Mouse (Mus musculus) common myeloid progenitor, adult 5-6 weeks (primary cell): ENCODE results near the gene Loxl3. TPM values are rescaled to one million over a fixed set of nuclear protein-coding genes. Genes with fewer than 3 reads are reported as not detected.

Experiments used
- ATAC-seq: replicated peaks from 2 replicates; pipeline ENCODE4 v1.8.0; 2016; ENCODE audit warnings: low read depth, mild to moderate bottlenecking, moderate TSS enrichment, inconsistent platforms; ENCODE audit not compliant: poor library complexity, severe bottlenecking
- total RNA-seq: library from RNA; stranded (forward); fragments of 200-1000, 187-1606 nt; gene quantifications from 2 replicates; pipeline ENCODE4 v1.2.3, GENCODE M21; 2017

Gene Loxl3
- 1.4 and 2.1 TPM in 2 replicates for total RNA-seq

DNA sequence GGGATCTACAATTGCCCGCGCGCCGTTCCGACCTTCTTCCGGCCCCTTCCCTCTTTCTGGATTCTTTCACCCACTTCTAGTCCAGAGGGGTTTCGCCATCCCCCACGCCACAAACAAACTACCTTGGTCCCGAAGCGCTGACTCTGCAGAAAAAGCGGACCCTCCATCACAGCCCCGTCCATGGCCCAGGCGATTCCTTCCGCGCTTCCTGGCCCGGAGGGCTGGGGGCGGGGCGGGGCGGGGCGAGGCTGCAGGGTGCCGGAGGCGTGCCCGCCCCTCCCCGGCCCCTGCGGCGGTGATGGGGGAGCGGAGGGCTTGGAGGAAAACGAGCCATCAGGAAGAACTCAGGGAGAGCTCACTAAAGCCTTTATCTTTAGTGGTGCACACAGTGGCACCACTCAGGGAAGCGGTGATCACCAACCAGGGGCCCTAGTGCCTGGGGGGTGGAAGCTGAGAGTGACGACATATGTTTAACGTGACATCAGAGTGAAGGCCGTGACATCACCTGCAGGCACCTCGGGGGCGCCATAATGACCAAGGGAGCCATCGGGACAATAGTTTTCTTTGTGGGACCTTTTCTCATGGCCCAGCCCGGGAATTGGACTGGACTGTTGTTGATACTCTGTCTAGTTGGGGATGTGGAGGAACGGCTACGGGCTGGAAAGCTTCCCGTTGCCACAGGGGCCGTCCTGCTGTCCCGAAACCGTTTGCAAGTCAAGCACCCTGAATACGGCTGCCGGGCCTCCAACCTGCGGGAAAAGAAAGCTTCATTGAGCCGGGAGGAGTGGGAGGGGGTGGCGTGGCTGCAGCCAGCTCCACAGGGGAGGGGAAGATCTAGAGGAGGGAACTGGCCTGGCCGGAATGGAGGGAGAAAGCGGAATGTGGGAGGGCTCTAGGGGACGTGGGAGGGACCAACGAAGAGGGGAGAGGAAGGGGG is at the start of gene Loxl3, which contains the start of gene Dok1:
Gene Loxl3, plus strand, starts transcription at position 925 of the 937 bp plus-strand sequence.
Gene Dok1, minus strand, starts transcription at position 223 of the 937 bp plus-strand sequence.
- ATAC-seq, result peak; percentile 65

DNA sequence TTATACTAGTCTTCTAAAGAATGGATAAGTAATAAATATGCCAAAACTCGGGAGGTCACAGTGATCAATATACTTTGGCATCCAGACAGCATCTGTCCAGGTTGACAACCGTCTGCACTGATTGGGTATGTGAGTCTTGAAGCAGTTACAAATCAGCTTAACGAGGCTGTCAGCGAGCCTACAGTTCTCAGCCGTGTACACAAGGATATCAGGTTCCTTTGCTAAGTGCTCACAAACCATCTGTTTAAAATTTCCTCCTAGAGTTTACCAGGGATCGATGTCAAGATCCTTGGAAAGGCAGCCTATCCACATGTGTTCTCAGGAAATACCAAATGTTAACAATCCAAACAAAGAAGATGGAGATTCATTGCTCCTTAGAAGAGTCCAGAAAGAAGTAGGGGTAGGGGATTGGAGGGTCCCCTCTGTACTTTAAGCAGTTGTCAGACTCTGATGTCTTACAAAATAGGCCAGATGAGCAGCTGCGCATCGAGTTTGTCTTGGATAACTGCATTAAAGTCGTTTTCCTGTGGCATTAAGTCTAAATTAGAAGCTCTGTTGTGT is 46.5 kb upstream of the Loxl3 start:
- no peak for ATAC-seq

DNA sequence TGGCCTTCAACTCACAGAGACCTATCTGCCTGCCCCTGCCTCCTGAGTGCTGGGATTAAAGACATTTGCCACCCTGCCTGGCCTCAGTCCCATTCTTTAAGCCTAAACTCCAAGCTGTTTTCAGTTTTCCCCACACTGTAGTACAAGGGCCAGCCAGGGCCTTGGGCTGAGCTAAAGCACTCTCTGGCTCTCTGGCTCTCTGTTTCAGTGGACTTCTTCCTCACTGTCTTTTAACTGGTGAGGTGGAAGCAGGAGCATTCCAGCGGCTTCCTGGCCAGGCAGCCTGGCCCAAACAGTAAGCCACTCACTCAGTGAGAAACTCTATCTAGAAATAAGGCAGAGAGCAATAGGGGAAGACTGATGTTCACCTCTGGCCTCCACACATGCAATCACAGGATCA is 40.3 kb upstream of the Loxl3 start:
- ATAC-seq, result no peak

DNA sequence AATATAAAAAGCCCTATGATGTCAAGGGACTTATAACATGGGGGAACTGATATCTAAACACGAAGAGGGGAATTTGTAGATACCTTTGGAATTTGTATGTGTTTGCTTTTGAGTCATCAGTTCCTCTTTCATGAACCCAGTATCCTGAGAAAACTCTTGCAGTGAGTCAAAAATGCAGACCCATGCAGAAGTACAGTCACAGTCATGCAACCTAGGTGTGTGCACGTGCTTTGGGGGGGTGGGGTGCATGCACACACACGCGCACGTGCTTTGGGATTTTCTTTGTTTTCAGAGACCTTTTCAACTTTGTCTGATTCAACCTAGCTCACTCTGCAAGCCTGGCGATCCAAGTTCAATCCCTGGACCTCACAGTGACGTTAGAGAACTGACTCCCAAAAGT is 39.6 kb upstream of the Loxl3 start:
- no peak for ATAC-seq

DNA sequence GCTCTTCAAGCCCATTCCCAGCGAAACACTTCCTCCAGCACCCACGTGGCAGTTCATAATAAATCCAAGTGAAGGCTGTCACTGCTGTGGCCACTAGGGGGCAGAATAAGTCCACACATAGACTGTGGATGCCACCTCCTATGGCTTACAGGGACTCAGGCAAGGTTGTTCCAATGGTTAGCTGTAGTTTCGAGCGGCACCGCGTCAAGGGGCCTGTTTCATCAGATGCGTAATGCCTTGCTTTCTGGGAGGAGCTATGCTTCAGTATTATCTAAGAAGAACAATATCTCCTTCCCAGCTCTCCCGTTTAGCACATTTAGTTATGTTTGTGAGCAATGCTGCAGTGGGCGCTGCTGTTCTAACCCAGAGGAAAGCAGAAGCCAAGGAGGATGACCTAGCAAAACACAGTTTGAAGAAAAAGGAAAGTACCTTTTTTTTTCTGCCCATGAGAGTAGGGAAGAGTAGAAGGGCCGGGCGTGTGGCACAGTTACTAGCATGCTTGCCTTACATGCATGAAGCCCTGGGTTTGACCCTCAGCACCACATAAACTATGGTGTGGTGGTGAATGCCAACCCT is 37.1 kb upstream of the Loxl3 start:
- peak; percentile 97 for ATAC-seq

DNA sequence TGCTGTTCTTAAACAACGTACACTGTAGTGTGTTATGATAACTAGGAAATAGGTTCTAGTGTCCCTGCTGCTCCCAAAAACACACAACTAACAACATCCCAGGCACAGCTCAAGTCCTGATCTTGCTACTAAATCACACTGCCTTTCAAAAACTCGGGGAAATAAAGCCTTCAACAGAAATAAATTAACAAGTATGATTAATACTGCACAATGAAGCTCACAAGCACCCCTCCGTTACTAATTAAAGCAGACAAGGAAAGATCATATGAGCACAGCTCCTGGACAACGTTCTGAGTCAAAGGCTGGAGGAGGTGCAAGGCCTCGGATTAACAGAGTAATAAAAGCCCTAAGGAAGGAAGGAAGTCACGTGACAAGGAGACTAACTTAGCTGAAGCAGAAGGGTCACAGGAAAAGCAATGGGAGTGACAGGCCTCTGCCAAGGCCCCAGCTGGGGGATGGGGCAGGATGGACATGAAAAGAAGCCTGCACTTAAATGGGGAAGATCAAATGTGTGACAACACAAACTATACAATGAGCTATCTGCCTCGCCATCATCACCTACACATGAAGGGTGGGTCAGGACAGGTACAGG is 36.4 kb upstream of the Loxl3 start:
- peak; percentile 10; the same call in 1 of the 2 replicates for ATAC-seq

DNA sequence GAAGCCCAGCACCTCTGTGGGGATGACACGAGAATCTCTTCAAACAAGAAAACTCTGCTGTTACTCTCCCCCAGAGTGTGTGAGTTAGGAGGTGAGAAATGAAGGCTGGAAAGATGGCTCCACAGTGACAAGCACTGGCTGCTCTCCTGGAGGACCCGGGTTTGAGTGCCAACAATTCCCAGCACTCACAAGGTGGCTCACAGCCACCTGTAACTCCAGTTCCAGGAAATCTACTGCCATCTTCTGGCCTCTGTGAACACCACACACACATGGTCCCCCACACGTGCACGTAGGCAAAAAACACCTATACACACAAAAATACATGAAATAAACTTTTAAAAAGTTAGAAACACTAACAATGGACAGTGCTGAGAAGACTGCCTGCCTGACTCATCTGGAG is 35.6 kb upstream of the Loxl3 start:
- ATAC-seq, result no peak

DNA sequence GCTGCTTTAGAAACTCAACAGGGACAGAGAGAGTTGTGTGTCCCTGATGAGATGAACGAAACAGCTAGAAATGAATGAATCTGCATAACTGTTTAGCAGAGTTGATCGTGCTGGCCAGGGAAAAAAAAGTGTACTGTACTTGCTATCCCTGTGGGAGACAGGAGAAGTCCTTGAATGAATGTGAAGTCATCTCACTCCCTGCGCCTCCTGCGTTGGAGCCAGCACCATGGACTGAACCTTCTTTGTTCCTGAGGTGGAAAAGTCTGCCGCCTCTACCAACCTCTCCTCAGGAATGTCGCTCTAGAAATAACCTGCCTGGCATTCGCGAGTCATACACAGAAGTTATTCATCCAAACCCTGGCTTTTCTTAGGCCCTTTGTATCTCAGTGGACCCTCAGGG is 34.0 kb upstream of the Loxl3 start:
- ATAC-seq, result no peak

DNA sequence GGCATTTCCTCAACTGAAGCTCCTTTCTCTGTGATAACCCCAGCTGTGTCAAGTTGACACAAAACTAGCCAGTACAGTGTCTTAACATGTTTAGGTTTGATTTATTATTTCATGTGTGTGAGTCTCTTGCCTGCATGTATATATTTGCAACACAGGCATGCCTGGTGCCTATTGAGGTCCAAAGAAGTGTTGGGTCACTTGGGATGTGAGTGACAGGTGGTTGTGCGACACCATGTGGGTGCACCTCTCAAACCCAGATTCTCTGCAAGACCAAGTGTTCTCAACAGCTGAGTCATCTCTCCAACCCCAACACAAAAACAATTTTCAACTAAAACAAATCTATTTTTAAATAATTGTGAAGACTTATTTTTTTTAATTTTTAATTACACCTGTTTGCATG is 30.9 kb upstream of the Loxl3 start:
- no peak for ATAC-seq

DNA sequence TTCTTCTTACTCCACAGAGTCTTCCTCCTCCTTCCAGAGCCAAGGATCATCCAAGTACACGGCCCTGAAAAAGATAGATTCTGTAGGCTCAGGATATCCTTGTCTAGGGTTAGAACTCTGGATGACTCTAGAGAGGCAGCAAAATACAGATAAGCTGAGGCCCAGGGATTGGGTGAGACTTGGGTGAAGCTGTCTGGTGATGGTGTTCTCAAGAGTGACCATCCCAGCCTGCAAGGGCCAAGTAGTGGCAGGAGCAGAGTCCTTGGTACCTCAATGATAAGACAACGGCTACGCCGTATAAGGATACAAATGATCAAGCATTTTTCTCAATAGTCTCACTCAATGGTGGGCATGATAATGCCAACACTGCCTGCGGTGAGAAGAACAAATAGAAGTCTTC is 30.1 kb upstream of the Loxl3 start:
- no peak for ATAC-seq

DNA sequence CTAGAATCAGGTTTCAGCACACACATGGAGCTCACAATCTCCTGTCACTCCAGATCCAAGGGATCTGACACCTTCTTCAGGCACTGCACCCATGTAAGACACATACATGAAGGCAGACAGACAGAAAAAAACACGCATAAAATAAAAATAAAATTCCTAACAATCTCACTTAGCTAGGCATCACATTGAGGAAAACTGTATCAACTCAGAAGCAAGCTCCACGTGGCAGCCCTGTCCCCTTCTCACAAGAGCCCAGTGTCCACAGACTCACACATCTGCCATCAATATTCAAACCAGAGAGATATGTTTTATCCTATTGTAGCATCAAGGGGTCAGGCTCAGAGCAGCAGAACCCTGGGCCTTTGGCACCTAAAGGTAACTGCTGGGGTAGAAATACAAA is 29.7 kb upstream of the Loxl3 start:
- ATAC-seq, result no peak

DNA sequence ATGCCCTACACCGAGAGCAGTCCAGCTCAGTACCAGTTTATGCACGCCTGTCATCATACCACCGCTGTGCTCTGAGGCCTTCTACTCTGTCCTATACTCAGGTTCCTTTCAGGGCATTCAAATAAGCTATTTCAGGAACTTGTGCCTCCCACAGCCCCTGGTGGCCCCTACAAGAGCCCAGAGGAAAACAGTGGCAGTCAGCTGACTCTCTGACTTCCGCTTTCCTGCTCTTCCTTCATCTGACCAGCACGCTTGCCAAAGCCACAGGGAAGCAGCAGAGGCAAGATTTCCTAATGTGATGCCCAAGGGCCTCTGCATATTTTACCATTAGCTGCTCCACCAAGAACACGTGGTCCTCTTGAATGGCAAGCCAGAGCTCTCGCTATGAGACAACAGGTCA is 29.1 kb upstream of the Loxl3 start:
- peak; percentile 83 for ATAC-seq

DNA sequence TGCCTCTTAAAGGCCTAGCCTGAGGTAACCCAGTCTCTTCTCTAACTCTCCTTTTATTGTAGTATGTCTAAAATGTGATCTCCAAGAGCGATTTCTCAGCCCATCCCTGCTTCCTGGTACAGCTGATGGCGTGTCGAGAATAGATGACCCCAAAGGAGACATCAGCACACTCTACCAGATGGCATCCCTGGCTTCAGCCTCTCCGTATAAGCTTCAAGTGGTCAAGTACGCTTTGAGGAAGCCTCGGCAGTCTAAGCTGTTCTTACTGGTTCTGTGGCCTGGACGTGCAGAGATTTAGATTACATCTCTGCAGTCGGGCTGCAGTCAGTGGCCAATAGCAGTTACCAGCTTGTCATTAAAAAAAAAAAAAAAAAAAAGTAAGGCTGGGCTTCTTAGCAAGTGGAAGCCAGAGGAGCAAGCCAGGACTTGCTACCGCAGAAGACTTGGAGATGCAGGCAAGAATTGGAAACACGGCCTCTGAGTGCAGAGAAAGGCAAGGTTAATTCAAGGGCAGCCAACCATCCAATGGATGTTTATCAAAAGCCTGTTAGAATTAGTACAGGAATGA is 28.4 kb upstream of the Loxl3 start:
- ATAC-seq, result no peak

DNA sequence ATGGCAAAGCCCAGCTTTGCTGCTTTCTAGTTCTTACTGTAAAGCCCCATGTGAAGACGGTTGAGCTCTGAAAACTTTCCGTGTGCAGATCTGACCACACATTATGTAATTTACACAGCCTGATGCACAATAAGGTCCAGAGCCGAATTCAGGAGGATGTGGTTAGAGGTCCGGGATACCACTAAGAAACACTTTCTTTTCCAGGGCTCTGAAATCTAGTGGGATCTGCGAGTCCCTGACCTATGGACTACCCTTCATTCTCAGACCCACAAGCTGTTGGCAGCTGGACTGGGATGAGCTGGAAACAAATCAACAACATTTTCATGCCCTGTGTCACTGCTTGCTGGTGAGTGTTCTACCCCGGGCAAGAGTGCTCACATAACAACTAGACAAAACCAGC is 27.9 kb upstream of the Loxl3 start:
- ATAC-seq, result peak; percentile 50

DNA sequence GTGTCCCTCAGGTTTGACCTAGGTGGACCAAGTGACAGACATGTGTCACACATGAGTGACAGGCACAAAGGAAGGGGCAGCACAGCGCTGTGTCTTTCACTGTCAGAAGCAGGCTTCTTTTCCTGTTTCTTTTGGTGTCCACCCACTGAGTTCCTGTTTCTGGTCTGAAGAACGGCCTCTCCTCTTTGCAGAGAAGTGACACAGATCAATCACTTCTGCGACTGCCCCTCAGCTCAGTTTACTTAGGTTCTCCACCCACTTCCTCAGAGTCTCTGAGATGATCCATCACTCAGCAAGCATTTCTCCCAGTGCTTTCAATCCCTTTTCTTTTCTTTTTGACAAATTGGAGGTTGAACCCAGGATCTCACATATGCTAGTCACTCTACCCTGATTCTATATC is 25.3 kb upstream of the Loxl3 start:
- ATAC-seq, result peak; percentile 13; the same call in 1 of the 2 replicates

DNA sequence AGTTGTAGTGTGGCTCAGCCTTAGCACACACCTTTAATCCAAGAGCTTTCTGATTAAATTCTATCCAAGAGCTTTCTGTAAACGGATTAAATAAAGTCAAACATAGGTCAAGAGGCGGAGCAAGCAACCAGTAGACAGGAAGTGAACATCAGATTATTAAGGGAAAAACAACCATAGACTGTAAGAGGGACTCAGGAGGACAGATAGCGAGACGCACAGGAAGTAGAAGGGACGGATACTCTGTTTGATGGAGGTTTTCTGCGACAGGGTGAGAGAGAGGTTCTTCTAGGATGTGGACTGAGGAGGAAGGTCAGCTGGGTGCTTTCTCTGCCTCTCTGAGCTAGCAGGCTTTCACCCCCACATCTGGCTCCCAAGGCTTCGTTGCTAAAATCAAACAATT is 24.0 kb upstream of the Loxl3 start:
- ATAC-seq, result peak; percentile 35

DNA sequence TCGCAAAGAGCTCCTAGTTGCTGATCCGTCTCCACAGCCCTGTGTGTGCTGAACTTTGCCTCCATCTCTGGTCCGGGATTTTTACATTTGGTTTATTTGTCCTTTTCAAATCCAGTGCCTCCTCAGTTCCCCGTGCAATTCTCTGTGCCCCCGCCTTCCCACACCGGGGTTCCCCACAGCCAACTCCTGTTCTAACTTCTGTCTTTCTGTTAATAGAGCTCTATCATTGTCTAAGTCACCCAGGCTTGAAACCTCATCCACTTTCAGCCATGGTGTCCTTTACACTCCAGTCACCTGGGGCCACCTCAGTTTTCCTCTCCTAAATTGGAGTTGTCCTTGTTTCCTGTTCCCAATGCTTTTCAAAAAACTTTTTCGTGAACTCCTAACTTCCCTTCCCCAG is 22.7 kb upstream of the Loxl3 start:
- ATAC-seq, result no peak

DNA sequence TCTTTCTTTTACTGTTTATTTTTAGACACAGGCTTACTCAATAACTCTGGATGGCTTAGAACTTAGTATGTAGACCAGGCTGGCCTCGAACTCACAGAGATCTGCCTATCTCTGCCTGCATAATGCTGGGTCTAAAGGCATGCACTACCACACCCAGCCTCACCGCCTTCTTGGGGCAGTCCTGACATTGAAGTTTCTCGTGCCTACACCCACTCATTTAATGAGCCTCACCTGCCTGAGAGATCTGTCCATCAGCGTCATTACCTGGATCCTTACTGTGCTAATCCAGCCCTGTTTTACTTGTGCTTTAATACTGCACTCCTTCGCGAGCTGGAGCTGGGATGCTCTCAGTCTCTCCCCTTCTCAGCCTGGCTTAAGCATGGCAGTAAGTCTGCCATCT is 22.2 kb upstream of the Loxl3 start:
- no peak for ATAC-seq

DNA sequence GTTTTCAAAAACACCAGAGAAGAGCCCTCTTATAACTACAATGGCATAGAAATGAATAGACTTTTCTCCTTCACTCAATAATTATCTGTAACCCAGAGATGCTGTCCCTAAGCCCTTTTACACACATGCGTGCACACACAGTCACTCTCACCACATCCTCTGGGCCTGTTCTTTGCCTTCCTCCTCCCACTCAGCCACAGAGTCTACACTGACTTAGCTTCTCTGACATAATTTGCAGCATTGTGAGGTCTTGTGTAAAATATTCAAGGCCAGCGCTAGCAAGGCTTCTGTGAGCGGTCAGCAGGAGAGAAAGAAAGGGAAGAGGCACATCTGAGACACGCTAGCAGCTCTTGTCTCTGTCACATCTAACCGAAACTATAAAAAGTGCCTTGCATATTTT is 20.5 kb upstream of the Loxl3 start:
- peak; percentile 61 for ATAC-seq
